Mouse (Mus musculus): ENCODE measurements around the gene Rilpl1. TPM values are rescaled to one million over a fixed set of nuclear protein-coding genes. Genes with fewer than 3 reads are reported as not detected.
"Not testable (repeated sequence)": the region's sequence is repeated elsewhere in the genome, so short reads cannot be mapped to it uniquely, and the experiment has no call there.

The Rilpl1 gene
- 10 to 100 TPM; 16.2 to 17.4 TPM for total RNA-seq (2021)
- long read RNA-seq, experiment 1, transcript Rilpl1-201 (7 exons, 2,249 nt) = major isoform, 17 of 22 reads
- long read RNA-seq, experiment 1, partial matches to known transcripts = 1 of 22 reads
- long read RNA-seq, experiment 1, other reads (novel, unspliced or antisense) = 4 of 22 reads
- long read RNA-seq, experiment 2, transcript Rilpl1-201 (7 exons, 2,249 nt) = major isoform, 16 of 16 reads
- long read RNA-seq, experiment 2, partial matches to known transcripts = 0 of 16 reads
- long read RNA-seq, experiment 2, other reads (novel, unspliced or antisense) = 0 of 16 reads

DNA sequence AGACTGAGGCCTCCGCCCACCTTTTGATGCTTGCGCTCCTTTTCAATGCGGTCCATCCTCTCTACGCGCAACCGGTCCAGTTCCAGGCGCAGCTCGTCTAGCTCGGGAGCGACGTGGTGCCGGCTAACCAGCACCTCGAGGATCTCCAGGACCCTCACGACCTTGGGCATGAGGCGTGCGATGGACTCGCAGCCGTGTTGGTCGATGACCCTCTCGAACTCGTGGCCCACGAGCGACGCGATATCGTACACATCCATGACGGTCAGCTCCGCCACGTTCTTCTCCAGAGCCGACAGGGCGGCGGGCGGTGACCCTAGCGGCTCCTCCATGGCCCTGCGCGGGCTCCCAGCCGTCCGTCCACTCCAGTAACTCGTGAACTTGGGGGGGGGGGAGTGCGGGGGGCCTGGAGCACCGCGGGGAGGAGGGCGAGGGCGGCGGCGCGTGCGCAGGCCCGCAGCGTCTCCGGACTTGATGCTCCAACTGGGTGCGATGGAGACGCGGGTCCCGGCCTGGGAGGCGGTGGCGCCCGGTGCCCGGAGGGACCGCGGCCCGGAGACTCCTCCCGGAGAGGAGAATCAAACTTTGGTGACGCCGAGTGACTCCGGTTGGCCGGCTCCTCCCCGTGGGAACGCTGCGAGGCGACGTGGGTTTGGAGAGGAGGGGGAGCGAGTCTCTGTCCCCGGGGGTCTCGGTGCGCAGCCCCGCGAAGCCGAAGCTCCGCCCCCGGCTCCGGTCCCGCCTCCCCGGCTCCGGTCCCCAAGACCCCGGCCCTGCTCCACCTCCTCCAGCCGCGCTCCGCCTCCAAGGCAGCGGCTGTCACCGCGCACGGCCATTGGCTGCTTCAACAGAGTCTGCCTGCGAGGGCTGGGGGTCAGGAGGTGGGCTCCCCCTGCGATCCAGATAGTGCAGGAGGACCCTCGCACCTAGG is at the start of gene Rilpl1:
Gene Rilpl1, minus strand, starts transcription at position 737 of the 928 bp plus-strand sequence.
- DNase-seq = peak; percentile 89 to 94

GRCm38 (mm10) chr5:124578633-124579317 is 47.6 kb upstream of the Rilpl1 start, which contains the start of the genes Eif2b1 and Gtf2h3:
TSS of gene Eif2b1 (minus strand) at chr5:124579131.
TSS of gene Gtf2h3 (plus strand) at chr5:124579140.
- peak; percentile 95 to 96 for DNase-seq

DNA sequence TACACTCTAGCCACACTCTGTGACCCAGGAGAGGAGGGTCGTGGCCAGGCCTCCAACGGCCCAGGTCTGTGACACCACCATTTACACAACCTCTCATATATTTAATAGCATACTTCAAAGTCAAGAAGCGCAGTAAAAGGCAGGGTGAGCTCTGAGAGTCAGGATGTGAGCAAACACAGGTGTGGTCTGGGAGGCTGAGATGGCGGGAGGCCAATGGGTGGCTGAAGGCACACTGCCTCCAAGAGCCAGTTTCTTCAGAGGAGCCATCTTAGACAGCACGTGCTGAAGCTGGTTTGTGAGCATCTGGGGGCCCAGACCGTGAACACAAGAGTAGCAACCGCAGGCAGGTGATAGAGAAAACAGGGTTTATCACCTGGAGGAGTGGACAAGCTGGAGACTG is 44.3 kb upstream of the Rilpl1 start:
- no peak for DNase-seq

DNA sequence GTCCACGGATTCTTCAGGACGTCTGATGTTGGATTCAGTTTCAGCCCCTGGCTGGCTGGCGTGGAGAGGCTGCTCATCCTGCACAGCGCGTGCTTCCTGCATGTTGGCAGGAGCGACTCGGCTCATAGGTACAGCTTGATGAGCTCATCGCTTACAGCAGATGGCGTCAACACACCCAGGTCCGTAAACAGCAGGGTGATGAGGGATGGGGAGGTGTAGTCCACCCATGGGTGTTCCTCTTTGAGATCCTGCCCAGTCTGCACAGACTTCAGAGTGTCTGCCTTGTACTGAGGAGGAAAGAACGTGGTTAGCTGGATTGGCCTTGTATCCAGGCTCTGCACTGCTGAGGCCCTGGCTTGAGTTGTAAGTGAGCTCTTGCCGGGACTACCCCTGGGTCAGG is 39.9 kb upstream of the Rilpl1 start:
- DNase-seq = no peak

- peak; percentile 22 to 28 for DNase-seq
Observed at GRCm38 (mm10) chr5:124555145-124555544, 24.0 kb upstream of the Rilpl1 start.

GRCm38 (mm10) chr5:124553607-124554006 is 22.4 kb upstream of the Rilpl1 start:
- DNase-seq = no peak

DNA sequence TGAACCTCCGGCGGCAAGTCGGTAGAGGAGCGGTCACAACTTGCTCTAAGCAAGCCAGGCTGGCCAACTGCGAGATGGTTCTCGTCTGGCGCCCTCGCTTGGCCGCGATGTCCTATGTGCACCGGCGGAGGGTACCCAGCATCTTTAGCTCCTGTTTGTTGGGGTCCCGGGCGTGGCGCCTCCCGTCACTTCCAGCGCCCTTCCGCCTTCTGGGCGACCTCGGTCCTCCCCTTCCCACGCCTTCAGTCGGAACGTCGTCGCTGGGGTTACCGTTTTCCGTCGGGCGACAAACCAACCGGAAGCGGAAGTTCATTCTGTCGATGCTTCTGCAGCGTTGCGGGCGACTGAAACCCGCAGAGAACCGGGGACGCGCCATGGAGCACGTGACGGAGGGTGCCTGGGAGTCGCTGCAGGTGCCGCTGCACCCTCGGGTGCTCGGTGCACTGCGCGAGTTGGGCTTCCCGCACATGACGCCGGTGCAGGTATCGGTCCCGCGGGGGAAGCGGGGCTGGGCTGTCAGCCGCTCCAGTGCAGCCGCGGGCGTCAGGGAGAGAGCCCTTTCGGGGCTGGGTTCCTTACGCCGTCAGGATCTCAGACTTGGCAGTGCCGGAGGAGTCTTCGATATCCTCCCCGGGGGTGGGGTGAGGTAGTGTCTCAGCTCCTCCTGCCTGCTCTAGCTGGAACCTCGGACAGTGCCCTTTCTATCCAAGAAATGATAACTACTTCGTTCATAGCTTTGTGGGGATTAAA is 21.5 kb upstream of the Rilpl1 start, which contains the start of gene Ddx55:
Gene Ddx55, plus strand, starts transcription at position 307 of the 750 bp plus-strand sequence.
- DNase-seq = peak; percentile 91 to 92

- DNase-seq = no peak
Observed at GRCm38 (mm10) chr5:124552094-124552472, 20.9 kb upstream of the Rilpl1 start.

GRCm38 (mm10) chr5:124551349-124552093 is 20.3 kb upstream of the Rilpl1 start:
- not testable (repeated sequence) for DNase-seq

DNA sequence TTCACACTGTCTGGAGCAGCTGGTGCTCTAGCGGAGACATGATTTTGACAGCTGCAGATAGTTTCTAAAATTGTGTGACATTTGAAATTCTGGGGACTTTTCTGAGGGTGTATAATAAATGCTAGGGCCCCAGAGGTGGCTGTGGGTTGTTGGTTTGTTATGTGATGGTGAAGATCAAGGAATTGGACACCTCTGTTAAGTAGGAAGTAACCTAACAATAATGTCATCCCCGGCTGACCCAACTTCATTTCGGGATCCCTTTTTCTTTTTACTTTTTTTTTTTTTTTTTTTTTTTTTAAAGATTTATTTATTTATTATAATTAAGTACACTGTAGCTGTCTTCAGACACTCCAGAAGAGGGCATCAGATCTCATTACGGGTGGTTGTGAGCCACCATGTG is 19.5 kb upstream of the Rilpl1 start:
- DNase-seq = not testable (repeated sequence)

DNA sequence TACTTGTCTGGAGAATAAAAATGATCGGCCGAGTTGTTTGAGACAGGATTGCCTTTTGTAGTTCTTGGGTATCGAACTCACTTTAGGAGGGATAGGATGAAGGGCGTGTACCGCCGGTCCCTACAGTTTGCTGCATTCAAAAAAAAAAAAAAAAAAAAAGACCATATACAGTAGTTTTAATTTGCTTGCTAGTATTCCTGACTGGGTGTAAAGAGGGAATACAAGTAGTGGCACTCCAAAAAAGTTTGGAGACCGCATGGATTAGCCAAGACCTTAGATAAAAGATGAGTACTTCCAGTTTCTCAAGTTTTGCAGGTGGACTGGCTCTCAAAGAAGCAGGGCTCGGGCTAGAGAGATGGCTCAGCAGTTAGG is 10.4 kb upstream of the Rilpl1 start:
- no peak for DNase-seq

GRCm38 (mm10) chr5:124540905-124541601 is 9.9 kb upstream of the Rilpl1 start:
- peak; percentile 79 to 87 for DNase-seq

DNA sequence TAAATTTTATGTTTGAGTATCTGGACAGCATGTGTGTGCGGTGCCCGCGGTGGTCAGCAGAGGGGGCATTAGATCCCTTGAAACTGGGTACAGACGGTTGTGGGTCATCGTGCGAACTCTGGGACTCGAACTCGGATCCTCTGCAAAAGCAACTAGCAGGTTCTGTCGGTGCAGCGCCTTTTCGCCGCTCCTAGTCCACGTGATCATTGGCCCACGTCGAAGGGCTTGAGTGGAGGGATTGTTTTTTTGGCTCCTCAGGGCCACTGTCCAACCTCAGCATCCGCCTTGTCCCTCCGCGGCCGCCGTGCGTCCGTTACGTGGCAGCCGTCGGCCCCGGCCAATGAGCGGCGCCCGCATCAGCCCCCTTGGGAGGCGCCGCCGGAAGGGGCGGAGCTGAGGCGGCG is 9.2 kb upstream of the Rilpl1 start, which contains the start of gene Tmed2:
Gene Tmed2, plus strand, starts transcription at position 313 of the 404 bp plus-strand sequence.
- peak; percentile 95 to 96 for DNase-seq

GRCm38 (mm10) chr5:124539905-124540304 is 8.7 kb upstream of the Rilpl1 start:
- DNase-seq = no peak

GRCm38 (mm10) chr5:124538813-124539792 is 7.9 kb upstream of the Rilpl1 start:
- peak; percentile 60 to 74 for DNase-seq

GRCm38 (mm10) chr5:124536776-124537175 is 5.6 kb upstream of the Rilpl1 start:
- peak; percentile 67 to 70 for DNase-seq

- no peak for DNase-seq
Observed at GRCm38 (mm10) chr5:124535016-124535415, 3.8 kb upstream of the Rilpl1 start.

DNA sequence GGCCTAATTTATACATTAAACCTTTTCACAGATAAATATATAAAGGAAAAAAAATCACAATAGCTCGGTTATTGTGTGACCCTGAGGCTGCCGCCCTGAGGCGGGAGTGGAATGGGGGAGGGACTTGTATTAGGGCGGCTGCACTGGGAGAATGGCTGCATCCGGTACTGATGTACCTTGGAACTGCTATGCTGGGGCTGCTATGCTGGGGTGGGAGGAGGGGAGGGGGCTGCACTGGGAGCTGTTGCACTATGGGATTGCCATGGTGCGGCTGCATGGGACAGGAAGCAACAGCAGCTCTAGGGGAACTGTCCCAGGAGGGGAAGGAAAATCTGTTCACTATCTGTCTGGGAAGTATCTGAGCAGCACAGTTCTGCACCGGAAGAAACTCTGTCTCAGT is 1.3 kb upstream of the Rilpl1 start:
- no peak for DNase-seq

DNA sequence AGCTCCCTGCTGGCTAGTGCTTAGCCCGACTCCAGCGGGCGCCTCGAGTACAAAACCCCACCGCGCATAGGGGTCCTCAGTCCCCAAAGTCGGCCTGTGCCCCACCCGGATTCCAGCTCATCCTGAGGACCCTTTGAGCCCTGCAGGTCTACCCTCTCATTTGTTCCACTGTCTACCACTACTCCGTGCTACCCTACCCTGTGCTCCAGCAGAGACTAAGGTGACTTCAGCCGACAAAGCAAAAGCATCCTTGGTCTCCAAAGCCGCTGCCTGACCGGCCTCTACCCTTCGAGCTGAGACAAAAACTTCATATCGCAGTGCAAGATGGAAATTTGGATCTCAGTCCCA is 366 bp upstream of the Rilpl1 start:
- no peak for DNase-seq

Measured in adrenal gland, postnatal 36 days (tissue).